Mouse (Mus musculus): ENCODE measurements around the gene Abcg3.
"Not testable (repeated sequence)": the region's sequence is repeated elsewhere in the genome, so short reads cannot be mapped to it uniquely, and the experiment has no call there.

The Abcg3 gene

DNA sequence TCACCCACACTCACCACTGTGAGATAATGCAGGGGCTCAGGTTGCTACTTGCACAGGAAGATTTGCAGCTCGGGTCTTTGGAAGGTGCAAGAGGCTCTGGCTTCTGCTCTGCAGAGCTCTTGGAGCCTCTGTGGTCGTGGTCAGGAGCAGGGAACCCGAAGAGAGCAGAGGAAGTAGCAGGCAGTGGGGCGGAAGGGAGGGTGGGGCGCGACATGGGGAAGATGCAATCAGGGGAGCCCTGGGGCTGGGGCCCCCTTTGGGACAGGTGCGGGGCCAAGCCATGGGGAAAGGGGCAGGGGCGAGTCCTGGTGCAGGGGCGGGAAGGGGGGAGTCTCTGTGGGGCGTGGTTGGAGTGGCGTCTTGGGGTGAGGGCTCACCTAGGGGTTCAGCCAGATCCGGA is at the start of gene Abcg3:
Gene Abcg3 (minus strand): TSS at position 184 of the 400 bp plus-strand sequence.
- no peak for DNase-seq (ENCODE audit: low spot score in 2 of 2)

DNA sequence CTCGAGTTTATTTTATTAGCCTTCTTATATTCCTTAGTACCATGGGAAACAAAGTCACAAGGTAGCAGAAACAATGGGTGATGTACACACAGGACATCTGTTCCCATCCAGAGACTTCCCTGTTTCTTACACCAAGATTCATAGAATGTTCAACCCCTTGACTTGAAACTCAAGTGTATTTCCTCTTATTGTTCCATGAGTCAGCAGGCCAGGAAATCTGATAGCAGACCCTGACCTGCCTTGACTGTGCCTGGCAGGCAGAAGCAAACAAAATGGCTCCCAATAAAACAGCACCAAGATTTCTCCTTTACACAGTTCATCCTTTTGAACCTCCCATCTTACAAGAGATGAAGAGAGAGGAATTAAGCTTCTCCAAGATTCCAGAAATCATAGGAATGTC is 30.0 kb upstream of the Abcg3 start:
- no peak for DNase-seq (ENCODE audit: low spot score in 2 of 2)

DNA sequence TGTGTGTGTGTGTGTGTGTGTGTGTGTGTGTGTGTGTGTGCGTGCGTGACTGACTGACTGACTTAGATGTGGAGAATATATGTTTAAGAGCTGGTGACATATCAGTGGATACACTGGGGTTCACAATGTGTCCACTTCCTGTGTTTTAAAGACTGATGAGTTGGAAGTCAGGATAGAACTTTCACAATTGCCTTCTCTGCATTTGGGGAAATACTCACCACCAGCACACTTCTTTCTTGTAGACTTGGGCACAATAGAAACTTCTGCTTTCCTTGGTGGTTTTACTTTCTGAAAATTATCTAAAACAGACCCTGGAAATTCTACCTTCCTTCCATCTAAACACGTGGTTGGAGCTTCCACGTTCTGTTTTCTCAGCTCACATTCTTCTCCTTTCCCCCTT is 29.1 kb upstream of the Abcg3 start:
- no peak for DNase-seq (ENCODE audit: low spot score in 2 of 2)

DNA sequence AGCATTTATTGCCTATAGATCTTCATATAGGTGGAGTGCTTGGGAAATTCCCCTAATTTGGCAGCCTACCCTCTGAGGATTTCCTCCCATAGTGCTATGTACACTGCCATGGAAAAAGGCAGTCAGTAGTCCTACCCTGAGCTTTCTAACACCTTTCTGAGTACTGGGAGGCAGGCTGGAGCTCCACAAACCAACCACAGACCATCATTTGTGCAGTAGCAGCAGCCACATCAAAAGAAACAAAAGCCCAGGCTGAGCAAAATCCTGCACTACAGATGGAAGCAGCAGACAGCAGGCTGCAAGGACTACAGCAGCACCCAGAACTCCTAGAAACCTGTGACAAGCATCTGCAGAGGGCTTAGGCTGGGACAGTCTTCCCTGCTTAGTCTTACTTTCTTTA is 27.9 kb upstream of the Abcg3 start:
- DNase-seq (ENCODE audit: low spot score in 2 of 2) = no peak

DNA sequence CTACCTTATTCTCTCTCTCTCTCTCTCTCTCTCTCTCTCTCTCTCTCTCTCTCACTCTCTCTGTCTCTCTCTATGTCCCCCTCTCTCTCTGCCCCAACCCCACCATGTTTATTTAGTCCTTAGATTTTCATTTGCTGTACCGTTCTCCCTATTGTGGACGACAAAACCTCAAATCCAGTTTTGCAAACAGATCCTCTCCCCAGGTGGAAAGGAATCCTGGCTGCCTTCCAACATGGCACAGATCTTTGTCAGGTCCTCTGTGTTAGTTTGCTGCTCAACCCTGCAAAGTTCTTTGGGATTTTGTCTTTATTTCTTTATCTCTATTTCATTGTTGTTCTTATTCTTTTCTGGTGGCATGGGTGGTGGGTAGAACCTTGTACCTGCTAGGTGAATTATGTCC is 6.9 kb upstream of the Abcg3 start:
- no peak for DNase-seq (ENCODE audit: low spot score in 2 of 2)

DNA sequence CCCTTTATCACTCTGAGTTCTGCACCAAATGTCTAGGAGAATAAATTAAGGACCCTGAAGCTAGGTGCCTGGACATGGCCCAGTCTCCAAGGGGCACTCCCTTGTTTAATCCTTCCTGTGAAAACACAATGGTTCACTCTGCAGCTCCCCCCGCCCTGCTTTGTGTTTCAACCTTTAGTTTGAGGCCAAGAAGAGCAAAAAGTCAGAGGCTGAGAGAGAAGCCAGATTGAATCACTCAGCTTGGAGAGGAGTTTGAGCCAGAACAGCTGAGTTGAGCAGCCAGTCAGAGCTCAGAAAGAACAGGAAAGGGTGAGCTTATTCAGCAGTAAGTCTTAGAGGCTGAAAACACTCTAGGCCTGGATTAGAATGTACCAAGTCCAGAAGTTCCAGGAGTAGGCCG is 5.5 kb upstream of the Abcg3 start:
- no peak for DNase-seq (ENCODE audit: low spot score in 2 of 2)

DNA sequence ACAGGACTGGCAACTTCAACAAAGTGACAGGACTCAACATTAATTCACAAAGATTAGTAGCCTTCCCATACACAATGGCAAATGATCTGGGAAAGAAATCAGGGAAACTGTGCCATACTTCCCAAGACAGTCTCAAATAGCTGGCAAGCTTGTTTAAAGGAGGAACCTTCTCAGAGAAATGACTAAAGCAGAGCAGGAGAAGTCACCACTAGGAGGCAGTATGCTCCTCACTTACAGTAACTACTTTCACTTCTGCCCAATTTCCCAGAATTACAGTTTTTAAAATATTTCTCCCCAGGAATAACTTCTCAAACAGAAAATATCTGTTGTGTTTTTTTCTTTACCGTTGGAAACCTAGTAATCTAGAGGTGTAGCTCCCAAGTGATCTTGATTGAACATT is 4.2 kb upstream of the Abcg3 start:
- DNase-seq (ENCODE audit: low spot score in 2 of 2) = peak; percentile 3

DNA sequence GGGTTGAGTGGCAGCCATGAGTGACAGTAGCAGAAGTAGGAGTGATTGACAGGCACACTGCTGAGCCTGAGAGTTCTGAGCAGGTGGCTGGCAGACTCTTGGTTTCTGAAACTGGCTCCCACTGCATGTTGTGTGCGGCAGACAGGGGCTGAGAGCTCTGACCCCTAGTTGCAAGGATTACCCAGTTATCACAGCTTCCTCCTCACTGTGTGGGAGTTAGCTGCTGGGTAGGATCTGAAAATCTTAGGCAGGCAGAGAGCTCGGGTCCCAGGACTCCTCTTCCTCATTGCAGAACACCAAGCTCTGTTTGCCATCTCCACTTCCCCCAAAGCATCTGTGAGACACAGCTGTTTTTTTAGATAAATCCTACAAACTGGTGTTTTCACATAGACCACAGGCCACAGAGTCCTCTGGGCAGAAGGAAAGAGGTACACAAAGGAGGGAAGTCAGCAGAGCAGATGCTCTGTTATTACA is 3.4 kb downstream of the Abcg3 start:
- no peak for DNase-seq (ENCODE audit: low spot score in 2 of 2)

DNA sequence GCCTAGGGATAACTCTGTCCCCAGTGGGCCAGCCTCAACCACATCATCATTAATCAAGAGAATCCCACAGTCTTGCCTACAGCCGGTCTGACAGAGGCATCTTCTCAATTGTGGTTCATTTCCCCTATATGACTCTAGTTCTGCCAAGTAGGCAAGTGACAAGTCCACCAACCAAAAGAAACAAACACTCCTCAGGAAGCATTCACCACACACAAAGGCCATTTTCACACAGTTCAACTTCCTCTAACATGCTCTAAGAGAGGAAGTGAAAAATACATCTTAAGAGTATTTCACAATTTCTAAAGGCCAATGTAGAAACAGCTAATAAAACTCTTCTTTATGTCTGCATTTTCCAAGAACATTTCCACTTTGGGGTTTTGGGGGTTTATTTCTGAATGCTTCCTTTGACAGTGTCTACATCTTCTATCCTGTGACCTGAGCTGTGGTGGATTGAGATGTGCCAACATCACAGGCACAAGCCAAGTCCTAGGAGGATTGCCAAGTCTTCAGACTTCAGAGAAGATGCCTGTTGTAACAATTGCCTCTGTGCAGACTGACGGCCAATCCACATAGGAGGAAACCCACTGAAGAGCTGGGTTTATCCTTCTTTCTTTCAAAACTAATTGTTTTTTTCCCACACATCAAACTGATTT is 24.3 kb downstream of the Abcg3 start:
- DNase-seq (ENCODE audit: low spot score in 2 of 2) = no peak

DNA sequence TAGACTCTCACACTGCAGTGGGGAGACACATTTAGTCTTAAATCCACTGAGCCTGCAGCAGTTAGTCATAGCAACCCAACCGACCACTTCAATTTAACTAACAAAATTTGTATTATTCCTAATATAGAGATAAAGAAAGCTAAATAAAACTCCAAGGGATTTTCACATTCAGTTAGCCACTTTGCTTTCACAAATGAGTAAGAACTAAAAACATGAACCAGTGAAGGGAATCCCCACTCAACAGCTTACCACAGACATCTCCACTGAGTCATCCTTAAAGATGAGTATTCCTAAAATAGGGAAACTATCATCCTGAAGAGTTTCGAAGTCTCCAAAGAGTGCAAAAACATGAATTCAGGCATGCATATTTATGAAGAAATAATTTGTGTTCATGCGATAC is 27.3 kb downstream of the Abcg3 start:
- no peak for DNase-seq (ENCODE audit: low spot score in 2 of 2)

DNA sequence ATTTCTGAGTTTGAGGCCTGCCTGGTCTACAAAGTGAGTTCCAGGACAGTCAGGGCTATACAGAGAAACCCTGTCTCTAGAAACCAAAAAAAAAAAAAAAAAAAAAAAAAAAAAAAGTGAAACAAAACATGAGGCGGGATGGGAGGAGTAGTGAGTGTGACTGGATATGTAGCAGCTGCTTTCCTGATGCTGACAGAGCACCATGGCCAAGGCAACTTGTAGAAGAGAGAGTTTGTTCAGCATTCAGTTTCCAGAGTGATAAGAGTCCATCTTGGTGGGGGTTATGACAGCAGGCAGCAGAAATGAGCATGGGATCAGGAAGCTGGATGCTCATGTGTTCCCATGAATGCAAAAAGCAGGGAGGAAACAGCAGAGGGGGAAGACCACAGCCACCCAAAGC is 35.6 kb downstream of the Abcg3 start:
- DNase-seq (ENCODE audit: low spot score in 2 of 2) = no peak

DNA sequence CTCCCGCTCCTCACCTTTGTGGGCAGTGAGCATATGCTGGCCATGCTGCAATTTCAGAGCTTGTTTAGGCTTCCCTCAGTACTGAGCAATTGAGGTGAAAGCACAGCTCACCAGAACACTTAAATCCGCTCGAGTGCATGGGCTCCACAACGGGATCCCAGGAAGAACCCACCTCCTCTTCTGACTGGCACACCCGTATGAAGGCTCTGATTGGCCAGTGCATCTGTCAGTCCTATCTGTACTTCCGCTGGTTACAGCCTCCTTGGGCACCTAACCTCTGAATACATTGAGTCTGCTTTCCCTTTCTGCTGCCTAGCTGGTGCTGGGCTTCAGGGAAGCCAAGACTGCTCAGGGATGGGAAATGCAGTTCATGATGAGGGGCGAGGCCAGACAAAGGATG is 48.4 kb downstream of the Abcg3 start:
- DNase-seq (ENCODE audit: low spot score in 2 of 2) = no peak

DNA sequence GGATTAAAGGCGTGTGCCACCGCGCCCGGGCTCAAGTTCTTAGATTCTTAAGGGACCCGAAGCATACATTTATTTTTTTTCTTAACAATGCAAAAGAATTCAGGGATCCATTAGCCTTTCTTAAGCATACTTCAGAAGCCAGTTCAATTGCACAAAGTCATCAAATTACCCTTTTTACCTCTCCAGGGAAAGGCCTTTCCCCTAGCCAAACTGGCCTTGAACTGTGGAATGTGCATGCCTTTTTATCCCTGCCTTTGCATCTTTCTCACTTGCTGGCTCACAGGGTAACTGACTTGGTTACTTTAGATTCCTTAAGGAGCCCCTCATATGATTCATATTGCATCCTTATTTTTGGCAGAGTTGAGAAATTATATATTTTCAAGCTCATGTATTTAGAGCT is 76.0 kb downstream of the Abcg3 start:
- not testable (repeated sequence) for DNase-seq (ENCODE audit: low spot score in 2 of 2)

Measured in right cerebral cortex, adult 2 months (tissue).